Mouse (Mus musculus): ENCODE data around the gene Icam2.

GRCm38 (mm10) chr11:106374559-106374958 is 13.3 kb downstream of the Icam2 start:
- TF ChIP-seq POLR2AphosphoS2 (IDR thresholded peaks at IDR 0.05; ENCODE audit: low read depth, low read length): no peak
- no peak for TF ChIP-seq POLR2A (IDR thresholded peaks at IDR 0.05; ENCODE audit: low read depth, low read length)
- TF ChIP-seq EP300 (IDR thresholded peaks at IDR 0.05; ENCODE audit: low read length): no peak
